Mouse (Mus musculus): ENCODE data around the gene 1190002N15Rik.
A peak's percentile ranks its signal among the peaks of the same experiment; 100 is the strongest.

The 1190002N15Rik gene

DNA sequence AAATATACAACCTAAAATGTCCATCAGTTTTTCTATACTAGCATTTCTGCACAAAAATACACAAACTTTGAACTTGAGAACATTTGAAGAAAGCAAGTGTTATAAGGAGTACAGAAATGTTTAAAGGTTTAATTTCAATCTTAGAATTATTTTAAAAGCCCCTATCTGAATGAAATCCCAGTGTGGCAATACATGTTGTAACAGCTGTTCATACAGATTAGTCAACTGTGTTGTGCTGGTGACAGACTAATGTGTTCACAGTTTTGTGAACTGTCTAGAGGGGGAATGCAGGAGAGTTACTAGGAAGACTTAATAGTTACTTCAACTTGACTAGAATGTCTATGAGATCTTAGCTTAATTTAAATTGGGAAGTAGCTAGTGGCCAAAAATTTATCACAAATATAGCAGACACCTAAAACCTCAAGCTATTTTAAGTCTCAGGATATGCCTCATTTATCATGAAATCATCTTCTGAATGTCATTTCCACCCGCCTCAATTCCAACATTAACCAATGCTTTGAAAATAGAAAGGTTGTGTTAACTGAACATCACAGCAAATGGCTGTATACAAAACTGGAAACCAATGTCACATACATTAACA is 8.6 kb downstream of the 1190002N15Rik start:
- DNase-seq = no peak

DNA sequence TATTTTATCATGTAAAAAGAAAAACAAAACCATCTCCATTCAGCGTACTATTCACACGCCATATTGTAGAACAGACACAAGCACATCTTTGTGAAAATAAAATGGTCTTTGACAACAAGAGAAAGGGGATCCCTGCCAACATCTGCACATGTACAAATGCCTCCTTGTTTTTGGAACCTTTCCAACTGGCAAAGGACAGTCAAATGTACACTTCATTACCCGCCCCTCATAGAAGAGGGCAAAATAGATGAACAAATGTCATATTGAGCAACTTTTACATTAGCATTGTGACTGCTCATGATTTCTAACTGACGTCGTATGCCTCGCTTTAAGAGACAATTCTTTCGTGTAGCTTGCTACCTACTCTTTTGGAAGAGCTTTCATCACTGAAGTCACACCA is 11.4 kb downstream of the 1190002N15Rik start:
- DNase-seq = no peak

DNA sequence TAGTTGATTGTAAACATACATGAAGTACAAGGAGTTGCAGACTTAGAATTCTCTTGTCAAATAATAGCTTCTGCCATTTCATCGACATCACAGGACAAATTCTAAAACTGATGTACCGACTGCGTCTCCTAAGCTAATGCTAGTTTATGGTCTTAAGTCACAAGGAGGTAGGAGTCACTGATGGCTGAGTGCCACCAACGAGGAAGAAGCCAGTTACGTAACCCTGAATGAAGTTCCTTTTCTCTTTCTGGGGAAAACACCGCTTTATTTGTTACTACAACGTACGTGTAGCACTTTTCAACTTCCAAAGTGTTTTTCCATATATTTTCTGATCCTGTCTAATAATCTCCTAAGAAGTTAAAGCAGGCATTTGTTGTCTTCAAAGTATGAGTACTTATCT is 25.6 kb downstream of the 1190002N15Rik start:
- DNase-seq = no peak

DNA sequence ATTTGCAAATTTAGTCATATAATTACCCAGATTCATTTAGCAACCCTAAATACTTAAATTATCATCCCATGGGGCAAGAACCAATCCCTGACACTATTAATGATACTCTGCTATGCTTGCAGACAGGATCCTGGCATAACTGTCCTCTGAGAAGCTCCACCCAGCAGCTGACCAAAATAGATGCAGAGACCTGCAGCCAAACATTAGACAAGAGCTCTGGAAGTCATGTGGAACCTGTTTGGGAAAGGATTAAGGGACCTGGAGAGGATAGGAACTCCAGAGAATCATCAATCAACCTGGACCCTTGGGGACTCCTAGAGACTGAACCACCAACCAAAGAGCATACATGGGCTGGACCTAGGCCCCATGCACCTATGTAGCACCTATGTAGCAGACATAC is 26.7 kb downstream of the 1190002N15Rik start:
- DNase-seq = no peak

DNA sequence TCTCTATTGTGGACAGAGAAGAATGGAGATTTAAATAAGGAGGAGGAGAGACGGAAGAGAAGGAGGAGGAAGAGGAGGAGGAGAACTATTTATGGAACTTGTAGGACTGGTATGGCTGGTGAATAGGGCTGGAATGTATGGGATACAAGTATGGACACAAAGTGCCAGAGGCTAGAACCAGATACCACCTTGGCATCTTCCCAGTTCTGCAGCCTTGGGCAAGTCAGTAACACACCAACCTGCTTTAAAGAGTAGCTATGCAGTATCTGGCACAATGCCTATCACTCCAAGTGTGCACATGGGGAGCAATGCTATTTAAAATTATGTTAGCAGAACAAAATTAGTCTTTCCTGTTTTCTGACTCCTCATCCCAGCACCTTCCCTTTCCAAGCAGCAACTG is 30.9 kb downstream of the 1190002N15Rik start:
- no peak for DNase-seq

DNA sequence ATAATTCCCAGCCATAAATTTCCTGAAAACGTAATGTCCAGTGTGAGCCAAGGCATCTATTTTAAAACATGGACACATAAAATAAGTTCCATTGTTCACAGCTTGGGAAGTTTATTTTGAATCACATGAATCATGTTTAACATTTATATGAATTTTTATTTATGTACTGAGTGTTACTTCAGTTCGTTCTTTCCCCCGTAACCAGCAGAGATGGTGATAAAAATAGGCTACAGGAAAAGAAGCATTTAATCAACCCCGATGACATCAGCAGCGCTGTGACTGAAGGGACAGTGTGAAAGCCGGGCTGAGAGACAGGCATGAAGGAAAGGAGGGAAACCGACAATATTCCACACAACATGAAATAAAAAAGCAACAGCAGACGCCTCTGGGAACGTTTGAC is 46.4 kb downstream of the 1190002N15Rik start:
- no peak for DNase-seq

DNA sequence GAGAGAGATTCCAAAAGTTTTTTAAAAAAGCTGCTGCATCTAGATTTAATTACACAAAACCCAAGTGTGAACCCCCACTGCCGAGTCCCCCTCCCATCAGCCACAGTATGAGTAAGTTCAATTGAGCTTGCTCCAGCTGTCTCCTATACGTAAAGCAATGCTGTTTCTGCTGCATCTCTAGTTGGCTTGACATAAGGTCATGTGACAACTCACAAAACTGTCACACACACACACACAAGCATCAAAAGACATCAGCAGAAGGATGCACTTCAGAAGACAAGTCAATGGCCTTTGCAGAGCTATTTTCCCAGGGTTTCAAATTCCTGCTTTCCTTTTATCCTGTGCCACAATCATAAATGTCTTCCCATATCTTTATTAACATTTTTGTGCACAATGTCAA is 49.9 kb downstream of the 1190002N15Rik start:
- no peak for DNase-seq

DNA sequence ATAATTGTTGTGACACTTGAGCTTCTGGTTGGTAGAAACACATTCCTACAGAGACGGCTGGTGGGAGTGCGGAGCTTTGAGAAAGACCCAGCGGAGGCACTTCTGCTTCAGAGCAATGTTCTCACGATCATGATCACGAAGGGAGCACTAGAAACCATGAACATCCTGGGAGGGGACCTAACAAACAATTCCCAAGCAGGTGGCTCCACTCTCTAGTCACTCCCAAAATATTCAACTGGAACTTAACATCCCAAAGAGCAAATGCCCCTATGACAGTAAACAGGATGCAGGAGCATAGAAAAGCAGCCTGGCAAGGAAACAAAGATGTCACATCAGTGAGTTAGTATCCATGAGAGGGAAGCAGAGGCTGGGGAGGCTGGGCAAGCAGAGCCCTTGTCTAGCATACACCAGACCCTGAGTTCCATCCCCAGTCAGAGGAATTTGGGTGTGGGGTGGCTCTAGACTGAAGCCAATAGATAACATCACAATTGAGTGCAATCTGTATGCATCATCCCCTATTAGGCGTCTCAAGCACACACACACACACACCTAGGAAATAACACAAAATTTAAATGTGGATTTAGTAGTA is 54.5 kb downstream of the 1190002N15Rik start:
- DNase-seq = peak in 1 of 2 experiments; percentile 28

DNA sequence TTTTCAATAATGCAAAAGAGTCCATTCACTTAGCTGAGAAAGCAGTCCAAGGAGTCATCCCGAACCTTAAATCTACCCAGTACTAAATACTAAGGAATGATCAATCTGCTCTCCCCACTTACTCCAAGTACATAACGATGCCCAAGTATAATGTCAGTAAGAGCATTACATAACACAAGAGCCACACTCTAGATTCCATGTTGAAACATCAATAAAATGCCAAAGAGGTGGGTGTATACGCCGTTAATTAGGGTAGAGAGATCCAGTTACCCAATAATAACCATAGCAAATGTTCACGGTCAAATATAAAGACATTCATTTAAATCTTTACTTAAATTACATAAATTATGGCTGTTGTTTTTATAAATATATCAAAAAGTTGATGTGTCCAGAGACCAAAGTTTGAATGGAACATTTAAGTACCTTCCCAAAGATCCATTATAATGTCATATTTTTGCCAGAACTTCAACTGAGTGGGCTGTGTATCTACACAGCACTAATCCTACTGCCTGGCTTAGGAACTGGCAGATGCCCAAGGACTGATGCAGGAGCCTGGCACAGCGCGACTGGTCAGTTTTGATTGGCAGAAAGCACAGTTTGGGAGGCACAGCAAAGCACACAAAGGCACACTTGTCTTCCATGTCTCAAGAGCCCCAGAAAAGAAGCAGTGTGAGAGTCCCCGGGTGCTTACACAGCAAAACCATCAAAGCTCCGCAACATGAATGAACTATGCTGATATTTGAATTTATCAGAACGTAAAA is 55.5 kb downstream of the 1190002N15Rik start:
- DNase-seq = no peak

DNA sequence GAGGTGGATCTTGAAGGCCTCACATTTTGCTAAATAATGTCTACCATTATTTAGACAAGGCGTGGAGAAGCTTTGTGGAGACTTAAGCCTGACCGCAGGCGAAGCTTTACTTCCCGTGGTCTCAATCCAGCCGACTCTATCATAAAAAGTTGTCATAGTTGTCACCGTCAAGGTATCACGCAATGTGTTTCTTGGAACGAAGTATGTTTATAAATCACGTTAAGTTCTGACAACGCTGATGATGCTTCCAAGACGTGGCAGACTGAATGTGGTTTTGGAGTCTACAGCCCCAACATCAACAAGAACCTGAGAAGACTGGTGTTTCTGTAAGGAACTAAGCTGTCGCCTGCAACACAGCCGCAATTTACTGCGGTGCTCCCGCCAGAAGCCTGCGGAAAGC is 56.8 kb downstream of the 1190002N15Rik start:
- no peak for DNase-seq

DNA sequence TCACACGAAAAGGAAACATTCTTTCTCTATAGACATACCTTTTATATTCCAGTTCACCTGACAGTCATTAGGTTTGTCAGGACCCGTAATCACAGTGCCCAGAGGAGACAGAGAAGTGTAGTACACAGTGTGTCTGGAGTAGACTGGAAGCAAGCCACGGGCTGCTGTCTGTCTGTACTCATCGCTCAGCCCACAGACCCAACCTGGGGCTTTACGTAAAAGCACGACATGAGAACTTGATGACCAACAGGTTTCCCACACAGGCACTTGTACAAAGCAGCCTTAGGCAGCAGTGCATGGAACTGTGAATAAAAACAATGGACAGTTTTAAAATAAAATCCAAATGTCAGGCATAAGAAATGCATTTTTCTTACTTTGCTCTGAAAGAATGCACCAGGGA is 58.5 kb downstream of the 1190002N15Rik start:
- DNase-seq = no peak

DNA sequence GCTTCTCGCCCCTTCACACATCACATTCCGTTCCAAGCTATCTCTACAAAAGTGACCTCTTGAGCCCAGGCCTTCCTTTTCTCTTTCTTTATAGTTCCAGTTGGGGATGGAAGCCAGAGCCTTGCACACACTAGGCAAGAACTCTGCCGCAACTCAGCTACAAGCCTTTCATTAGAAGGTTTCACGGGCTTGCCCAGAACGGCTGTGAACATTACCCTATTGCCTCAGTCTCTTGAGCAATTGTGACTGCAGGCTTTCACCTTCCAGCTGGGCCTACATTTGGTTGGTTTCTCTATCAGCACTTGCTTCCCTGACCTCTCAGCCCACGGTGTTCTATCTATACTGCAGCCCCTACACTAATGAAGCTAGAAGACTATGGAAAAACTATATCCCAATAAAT is 58.9 kb downstream of the 1190002N15Rik start:
- DNase-seq = no peak

DNA sequence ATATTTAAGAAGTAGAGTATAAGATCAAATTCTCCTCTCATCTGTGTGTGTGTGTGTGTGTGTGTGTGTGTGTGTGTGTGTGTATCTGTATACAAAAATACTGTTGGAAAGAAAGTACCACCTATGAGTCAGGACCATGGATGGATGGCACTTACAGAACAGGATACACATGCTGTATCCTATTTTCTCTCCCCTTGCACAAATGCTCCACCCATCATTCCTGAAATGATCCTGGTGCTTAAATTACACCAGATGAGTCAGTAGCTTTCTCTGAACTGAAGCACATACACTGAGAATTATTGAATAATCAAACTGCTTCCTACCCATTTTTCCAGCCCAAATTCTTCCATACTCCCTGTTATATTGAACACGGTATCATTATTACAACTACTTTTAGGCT is 61.9 kb downstream of the 1190002N15Rik start:
- no peak for DNase-seq

DNA sequence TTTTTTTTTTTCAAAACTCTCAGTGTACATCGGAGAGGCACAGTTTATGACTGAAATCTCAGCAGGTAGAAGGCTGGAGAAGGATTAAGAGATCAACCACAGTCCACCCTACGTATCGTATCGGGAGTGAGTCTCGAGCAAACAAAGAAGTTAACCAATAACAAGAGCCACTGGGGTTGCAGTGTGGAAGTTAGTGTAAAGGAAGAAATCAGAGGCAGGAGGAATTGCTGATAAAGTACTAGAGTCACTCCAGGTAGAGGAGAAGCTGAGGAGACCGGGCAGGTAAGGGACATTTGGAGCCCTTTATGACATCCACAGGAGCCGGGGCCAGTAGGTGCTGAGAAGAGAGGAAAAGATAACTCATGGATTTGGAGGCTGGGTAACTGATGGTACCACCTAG is 64.0 kb downstream of the 1190002N15Rik start:
- no peak for DNase-seq

DNA sequence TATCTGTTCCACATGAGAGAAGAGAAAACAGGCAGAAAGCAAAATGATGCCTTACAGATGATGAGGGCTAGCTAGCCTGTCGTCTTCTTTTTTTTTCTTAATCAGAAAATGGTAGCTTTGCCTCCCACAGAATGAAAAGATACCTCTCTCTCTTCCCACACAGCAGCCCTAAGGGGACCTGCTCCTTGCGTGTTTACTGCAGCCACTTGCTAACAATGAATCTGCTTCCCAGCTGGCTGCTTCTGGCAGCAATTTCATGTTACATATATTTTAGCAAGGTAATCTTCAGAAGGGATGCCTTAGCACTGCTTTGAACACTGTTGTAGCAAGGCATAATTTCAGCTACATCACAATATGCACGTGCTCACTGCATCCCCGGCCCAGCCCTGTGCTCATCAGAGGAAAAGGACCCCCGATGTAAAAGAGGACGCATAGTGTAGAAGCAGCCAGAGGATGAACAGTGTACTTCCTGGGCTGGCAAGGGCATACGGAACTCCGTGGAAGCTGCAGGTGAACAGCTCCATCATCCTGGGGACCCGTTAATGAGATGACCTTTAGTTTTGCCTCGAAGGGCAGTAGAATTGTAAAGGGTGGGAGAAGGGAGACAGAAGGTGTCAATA is 64.8 kb downstream of the 1190002N15Rik start:
- no peak for DNase-seq

DNA sequence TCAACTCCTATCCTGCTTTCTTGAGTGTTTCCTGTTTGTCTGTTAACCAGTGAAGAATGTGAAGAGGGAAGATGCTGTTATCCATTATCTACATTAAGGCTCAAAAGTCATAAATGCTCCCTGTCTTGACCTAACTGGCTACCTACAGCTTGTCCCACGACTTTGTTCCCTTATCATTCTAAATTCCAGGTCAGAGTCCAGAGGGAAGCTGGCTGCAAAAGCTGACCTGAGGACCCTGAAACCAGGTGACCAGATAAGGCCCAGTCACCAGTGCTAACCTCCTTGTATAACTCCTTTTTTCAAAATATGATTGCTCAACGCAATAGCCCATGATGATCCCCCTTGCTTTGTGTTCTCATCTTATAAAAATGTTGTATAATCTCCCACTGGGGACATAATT is 66.4 kb downstream of the 1190002N15Rik start:
- no peak for DNase-seq
